Mouse (Mus musculus) layer of hippocampus, adult 9-11 months (tissue): Measurements from ENCODE around the gene Ppp1r10.

Experiments
- DNase-seq: peaks from one replicate; pipeline ENCODE4 v3.0.0; 2022

The Ppp1r10 gene

GRCm38 (mm10) chr17:35916297-35917142 lies at the start of gene Ppp1r10, which contains the start of gene Mrps18b:
Ppp1r10 (plus strand) TSS chr17:35916434.
Mrps18b (minus strand) TSS chr17:35916389.
- DNase-seq, result peak; percentile 100

GRCm38 (mm10) chr17:35866911-35867890 lies 49.0 kb upstream of the Ppp1r10 start:
- no peak for DNase-seq

DNA sequence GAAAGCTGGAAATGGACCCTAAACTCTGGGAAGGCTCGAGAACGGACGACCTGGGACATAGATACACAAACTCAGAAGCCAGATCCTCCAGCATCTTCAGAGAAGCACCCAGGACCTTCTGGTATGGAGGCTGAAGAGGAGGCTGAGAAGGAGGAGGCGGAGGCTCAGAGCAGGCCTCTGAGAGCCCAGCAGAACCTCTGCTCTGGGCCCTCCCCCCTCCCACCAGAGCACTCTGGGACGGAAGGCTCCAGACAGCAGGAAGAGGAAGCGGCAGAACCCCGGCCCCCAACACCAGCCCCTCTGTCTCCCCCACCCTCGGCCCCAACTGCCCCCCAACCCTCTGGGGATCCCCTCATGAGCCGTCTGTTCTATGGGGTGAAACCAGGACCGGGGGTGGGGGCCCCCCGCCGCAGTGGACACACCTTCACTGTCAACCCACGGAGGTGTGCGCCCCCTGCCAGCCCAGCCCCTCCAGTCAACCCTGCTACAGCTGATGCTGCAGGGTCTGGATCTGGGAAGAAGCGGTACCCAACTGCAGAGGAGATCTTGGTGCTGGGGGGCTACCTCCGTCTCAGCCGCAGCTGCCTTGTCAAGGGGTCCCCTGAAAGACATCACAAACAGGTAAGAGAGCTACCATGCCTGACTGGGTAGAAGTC lies 47.9 kb upstream of the Ppp1r10 start:
- peak; percentile 31 for DNase-seq

- no peak for DNase-seq
Observed at GRCm38 (mm10) chr17:35868961-35869345, 47.3 kb upstream of the Ppp1r10 start.

- no peak for DNase-seq
Observed at GRCm38 (mm10) chr17:35869346-35870067, 46.7 kb upstream of the Ppp1r10 start.

- DNase-seq, result peak; percentile 84
Observed at GRCm38 (mm10) chr17:35870151-35870883, 45.9 kb upstream of the Ppp1r10 start.

- DNase-seq, result no peak
Observed at GRCm38 (mm10) chr17:35870884-35871696, 45.1 kb upstream of the Ppp1r10 start.

GRCm38 (mm10) chr17:35873774-35874519 lies 42.3 kb upstream of the Ppp1r10 start:
- DNase-seq, result peak; percentile 70

DNA sequence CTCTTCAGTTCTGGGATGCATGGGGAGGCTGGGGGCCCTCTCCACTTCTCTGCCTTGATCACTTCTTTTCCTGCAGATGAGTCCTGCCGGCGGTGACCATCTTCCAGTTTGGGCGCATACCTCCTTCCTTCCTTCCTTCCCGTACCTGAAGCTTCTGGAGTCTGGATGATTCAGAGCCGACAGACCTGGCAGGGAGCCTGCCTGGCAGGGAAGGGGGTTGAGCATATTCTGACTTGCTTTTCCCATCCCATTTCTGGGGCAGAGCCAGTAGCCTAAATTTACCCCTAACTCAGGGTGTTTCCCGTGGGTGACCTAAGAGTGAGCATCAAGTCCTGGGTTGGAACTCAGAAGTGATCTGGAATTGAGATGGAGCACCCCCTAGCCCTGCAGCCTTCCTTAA lies 41.5 kb upstream of the Ppp1r10 start:
- peak; percentile 34 for DNase-seq

GRCm38 (mm10) chr17:35879245-35880057 lies 36.8 kb upstream of the Ppp1r10 start, which contains the start of gene Dhx16:
Dhx16 (plus strand) TSS chr17:35879819.
- peak; percentile 95 for DNase-seq

GRCm38 (mm10) chr17:35882924-35883323 lies 33.3 kb upstream of the Ppp1r10 start:
- DNase-seq, result no peak

DNA sequence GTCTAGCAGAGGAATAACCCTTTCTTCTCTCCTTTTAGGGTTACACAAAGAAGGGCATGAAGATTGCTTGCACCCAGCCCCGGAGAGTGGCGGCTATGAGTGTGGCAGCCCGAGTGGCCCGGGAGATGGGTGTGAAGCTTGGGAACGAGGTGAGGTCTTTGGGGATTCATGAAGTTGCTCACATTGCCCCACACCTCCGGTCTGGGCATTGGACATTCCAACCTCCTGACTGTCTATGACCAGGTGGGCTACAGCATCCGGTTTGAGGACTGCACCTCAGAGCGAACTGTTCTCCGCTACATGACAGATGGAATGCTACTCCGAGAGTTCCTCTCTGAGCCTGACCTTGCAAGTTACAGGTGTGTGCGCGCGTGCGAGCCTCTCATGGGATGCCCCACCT lies 32.5 kb upstream of the Ppp1r10 start:
- no peak for DNase-seq

DNA sequence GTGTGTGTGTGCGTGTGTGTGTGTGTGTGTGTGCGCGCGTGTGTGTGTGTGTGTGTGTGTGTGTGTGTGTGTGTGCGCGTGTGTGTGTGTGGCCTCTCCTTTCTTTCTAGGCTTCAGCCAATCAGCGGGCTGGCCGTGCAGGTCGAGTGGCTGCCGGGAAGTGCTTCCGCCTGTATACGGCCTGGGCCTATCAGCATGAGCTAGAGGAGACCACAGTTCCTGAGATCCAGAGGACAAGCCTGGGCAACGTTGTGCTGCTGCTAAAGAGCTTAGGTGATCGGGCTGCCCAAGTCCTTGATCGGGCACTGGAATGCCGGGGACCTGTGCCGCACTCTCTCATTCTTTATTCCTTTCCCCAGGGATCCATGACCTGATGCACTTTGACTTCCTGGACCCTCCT lies 28.5 kb upstream of the Ppp1r10 start:
- no peak for DNase-seq

DNA sequence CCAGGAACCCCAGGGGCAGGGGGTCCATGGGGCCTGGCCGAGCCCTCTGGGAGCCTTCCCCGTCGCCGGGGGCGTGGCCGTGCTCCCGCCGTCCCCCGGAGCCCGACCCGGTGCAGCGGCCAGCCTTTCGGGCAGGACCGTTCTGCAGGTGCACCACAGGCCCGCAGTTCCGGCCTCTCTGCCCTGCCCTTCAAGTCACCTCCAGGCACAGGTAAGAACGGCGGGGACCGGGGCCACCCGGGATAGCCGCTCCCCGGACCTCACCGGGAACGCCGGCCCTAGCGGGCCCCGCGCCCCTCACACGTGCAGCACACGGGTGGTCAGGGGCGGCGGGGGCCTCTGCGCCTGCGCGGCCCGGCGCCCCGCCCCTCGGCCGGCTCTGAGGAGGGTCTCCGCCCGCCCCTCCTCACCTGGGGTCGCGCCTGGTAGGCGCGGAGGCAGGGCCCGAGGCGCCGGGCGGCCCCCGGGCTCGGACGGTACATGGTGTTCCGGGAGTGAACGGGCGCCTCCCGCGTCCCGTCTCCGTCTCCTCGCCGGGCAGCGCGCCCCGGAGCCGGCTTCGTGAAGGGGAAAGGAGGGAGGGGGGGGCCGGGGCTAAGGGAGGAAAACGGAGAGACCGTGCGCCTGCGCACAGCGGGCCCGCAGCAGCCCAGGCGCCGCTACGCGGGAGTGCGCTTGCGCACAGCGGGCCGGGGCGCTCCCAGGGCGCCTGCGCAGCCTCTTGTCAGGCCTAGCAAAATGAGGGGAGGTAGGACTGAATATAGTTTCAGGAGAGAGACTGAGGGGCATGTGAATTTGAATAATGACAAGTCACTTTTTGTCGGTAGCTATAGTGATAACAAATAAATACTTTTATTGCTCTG lies 19.2 kb upstream of the Ppp1r10 start, which contains the start of gene 2310061I04Rik:
Gene 2310061I04Rik (minus strand): TSS at position 651 of the 863 bp plus-strand sequence.
- DNase-seq, result peak; percentile 92

GRCm38 (mm10) chr17:35897644-35898573 lies 18.3 kb upstream of the Ppp1r10 start:
- no peak for DNase-seq

DNA sequence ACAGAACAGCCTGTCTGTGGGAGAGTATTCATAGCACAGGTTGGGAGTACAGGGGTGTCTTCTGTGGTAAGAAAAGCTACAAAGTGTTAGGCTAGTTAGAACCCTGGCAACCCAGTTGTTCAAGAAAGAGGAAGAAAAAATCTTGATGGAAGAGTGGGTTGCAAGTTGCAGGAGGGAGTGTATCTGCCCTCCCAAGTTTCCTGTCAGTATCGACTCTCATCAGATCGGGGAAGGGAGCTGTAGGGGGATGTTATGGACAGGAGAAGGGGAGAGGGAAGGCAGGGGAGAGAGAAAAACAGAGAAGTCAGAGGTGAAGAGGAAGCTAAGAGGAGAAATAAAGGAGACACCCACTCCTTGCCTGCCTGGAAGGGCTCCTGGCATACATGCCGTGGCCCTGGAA lies 15.6 kb upstream of the Ppp1r10 start:
- DNase-seq, result no peak
